Mouse (Mus musculus): ENCODE measurements around the gene Lclat1. TPM values are rescaled to one million over a fixed set of nuclear protein-coding genes. Genes with fewer than 3 reads are reported as not detected.

Lclat1 gene
- polyA plus RNA-seq, 1 experiment from 2014 or later, result 20.5 TPM

DNA sequence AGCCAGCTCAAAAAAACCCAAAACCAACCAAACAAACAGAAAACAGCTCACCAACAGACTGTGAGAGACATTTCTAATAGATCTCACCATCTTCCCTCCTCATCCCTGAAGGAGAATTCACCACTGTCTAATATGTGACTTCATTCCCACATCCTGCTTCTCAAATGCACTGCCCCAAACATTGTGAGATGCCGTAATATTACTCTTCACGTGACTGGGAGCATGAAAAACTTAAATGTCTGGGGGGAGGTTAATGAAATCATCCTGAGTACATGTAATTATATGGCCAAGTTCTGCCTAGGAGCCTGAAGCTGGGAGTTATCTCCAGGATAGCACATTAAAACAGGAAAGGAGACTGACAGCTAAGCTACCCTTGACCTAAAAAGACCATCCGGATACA is 138.3 kb downstream of the Lclat1 start:
- Histone ChIP-seq H3K4me3 (ENCODE audit: low read length) (no peak overlapping the region), H3K36me3 (ENCODE audit: control insufficient read depth, insufficient read depth, low read length) (no peaks in the 10 kb centered on the region; the same call in 1 of the 2 replicates), H3K9ac (ENCODE audit: low read length) (no peak overlapping the region), H3K4me1 (replicated peaks; ENCODE audit: control insufficient read depth, insufficient read depth, low read length) (no peaks in the 10 kb centered on the region; the same call in 1 of the 2 replicates), H3K4me2 (ENCODE audit: low read depth, low read length) (no peak overlapping the region), H3K9me3 (ENCODE audit: control insufficient read depth, low read length) (no peaks in the 10 kb centered on the region), H3K27ac (ENCODE audit: low read length) (no peak overlapping the region), H3K27me3 (ENCODE audit: control insufficient read depth, insufficient read depth, low read depth, low read length) (no peaks in the 10 kb centered on the region)
- no peak for ATAC-seq (ENCODE audit: low read depth)
- 60% methylated on average over 3 of the region's 3 CpGs for WGBS

DNA sequence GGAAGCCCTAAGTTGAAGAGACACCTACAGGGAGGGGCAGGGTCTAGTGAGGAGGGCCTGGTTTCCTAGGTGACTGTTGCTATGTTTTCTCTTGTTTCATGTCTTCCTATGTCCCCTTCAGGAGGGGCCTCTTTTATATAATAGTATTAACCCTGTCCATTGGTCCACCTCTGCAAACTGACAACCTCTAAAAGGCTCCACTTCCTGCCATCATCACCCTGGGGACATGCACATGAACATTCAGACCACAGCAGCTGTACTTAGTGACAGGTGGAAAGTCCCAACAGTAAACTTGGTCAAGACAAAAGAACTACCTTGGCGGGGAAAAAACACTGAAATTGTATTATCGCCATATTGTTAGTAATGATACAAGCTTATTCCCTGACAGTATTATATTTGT is 139.1 kb downstream of the Lclat1 start:
- H3K4me2 ChIP-seq (ENCODE audit: low read depth, low read length), result no peak overlapping the region
- H3K4me3 ChIP-seq (ENCODE audit: low read length), result no peak overlapping the region
- H3K4me1 ChIP-seq (replicated peaks; ENCODE audit: control insufficient read depth, insufficient read depth, low read length), result peaks cover 4% of the 10 kb centered on the region
- no peak for ATAC-seq (ENCODE audit: low read depth)
- H3K36me3 ChIP-seq (ENCODE audit: control insufficient read depth, insufficient read depth, low read length), result no peaks in the 10 kb centered on the region; the same call in 1 of the 2 replicates
- whole genome bisulfite sequencing, result 93% methylated on average over 2 of the region's 2 CpGs
- H3K27ac ChIP-seq (ENCODE audit: low read length), result no peak overlapping the region
- no peak overlapping the region for H3K9ac ChIP-seq (ENCODE audit: low read length)
- H3K27me3 ChIP-seq (ENCODE audit: control insufficient read depth, insufficient read depth, low read depth, low read length), result no peaks in the 10 kb centered on the region
- no peaks in the 10 kb centered on the region for H3K9me3 ChIP-seq (ENCODE audit: control insufficient read depth, low read length)

- ATAC-seq (ENCODE audit: low read depth), result no peak
- 89% methylated on average over 14 of the region's 14 CpGs for WGBS
- Histone ChIP-seq H3K27ac (ENCODE audit: low read length) (no peak overlapping the region), H3K27me3 (ENCODE audit: control insufficient read depth, insufficient read depth, low read depth, low read length) (no peaks in the 10 kb centered on the region), H3K4me1 (replicated peaks; ENCODE audit: control insufficient read depth, insufficient read depth, low read length) (peaks cover 6% of the 10 kb centered on the region), H3K4me3 (ENCODE audit: low read length) (no peak overlapping the region), H3K9ac (ENCODE audit: low read length) (no peak overlapping the region), H3K4me2 (ENCODE audit: low read depth, low read length) (no peak overlapping the region), H3K9me3 (ENCODE audit: control insufficient read depth, low read length) (no peaks in the 10 kb centered on the region), H3K36me3 (ENCODE audit: control insufficient read depth, insufficient read depth, low read length) (no peaks in the 10 kb centered on the region)
These were observed 140.0 kb downstream of the Lclat1 start for GRCm38 (mm10) chr17:73247758-73248157.

- peaks cover 7% of the 10 kb centered on the region for H3K4me1 ChIP-seq (replicated peaks; ENCODE audit: control insufficient read depth, insufficient read depth, low read length)
- H3K9me3 ChIP-seq (ENCODE audit: control insufficient read depth, low read length), result no peaks in the 10 kb centered on the region
- H3K36me3 ChIP-seq (ENCODE audit: control insufficient read depth, insufficient read depth, low read length), result no peaks in the 10 kb centered on the region
- H3K4me3 ChIP-seq (ENCODE audit: low read length), result no peak overlapping the region
- ATAC-seq (ENCODE audit: low read depth), result no peak
- no peak overlapping the region for H3K4me2 ChIP-seq (ENCODE audit: low read depth, low read length)
- H3K9ac ChIP-seq (ENCODE audit: low read length), result no peak overlapping the region
- no peaks in the 10 kb centered on the region for H3K27me3 ChIP-seq (ENCODE audit: control insufficient read depth, insufficient read depth, low read depth, low read length)
- no peak overlapping the region for H3K27ac ChIP-seq (ENCODE audit: low read length)
- 95% methylated on average over 3 of the region's 3 CpGs for WGBS
These were observed 142.8 kb downstream of the Lclat1 start for GRCm38 (mm10) chr17:73250488-73251141.

- no peak overlapping the region for H3K4me2 ChIP-seq (ENCODE audit: low read depth, low read length)
- ATAC-seq (ENCODE audit: low read depth), result peak; percentile 39; the same call in 1 of the 2 replicates
- WGBS, result 58% methylated on average over 8 of the region's 8 CpGs
- H3K36me3 ChIP-seq (ENCODE audit: control insufficient read depth, insufficient read depth, low read length), result no peaks in the 10 kb centered on the region
- H3K9ac ChIP-seq (ENCODE audit: low read length), result no peak overlapping the region
- peaks cover 7% of the 10 kb centered on the region for H3K4me1 ChIP-seq (replicated peaks; ENCODE audit: control insufficient read depth, insufficient read depth, low read length)
- H3K9me3 ChIP-seq (ENCODE audit: control insufficient read depth, low read length), result no peaks in the 10 kb centered on the region
- no peak overlapping the region for H3K4me3 ChIP-seq (ENCODE audit: low read length)
- H3K27me3 ChIP-seq (ENCODE audit: control insufficient read depth, insufficient read depth, low read depth, low read length), result no peaks in the 10 kb centered on the region
- H3K27ac ChIP-seq (ENCODE audit: low read length), result peak overlapping the region; percentile 57; the same call in 1 of the 2 replicates
These were observed 143.3 kb downstream of the Lclat1 start for GRCm38 (mm10) chr17:73251142-73251502.

GRCm38 (mm10) chr17:73251812-73252608 is 144.2 kb downstream of the Lclat1 start:
- WGBS, result 46% methylated on average over 11 of the region's 11 CpGs
- Histone ChIP-seq H3K27me3 (ENCODE audit: control insufficient read depth, insufficient read depth, low read depth, low read length) (no peaks in the 10 kb centered on the region), H3K9me3 (ENCODE audit: control insufficient read depth, low read length) (no peaks in the 10 kb centered on the region), H3K4me3 (ENCODE audit: low read length) (no peak overlapping the region), H3K4me1 (replicated peaks; ENCODE audit: control insufficient read depth, insufficient read depth, low read length) (peaks cover 7% of the 10 kb centered on the region), H3K4me2 (ENCODE audit: low read depth, low read length) (no peak overlapping the region), H3K9ac (ENCODE audit: low read length) (no peak overlapping the region), H3K27ac (ENCODE audit: low read length) (peak overlapping the region; percentile 57), H3K36me3 (ENCODE audit: control insufficient read depth, insufficient read depth, low read length) (no peaks in the 10 kb centered on the region)
- ATAC-seq (ENCODE audit: low read depth), result peak; percentile 74

DNA sequence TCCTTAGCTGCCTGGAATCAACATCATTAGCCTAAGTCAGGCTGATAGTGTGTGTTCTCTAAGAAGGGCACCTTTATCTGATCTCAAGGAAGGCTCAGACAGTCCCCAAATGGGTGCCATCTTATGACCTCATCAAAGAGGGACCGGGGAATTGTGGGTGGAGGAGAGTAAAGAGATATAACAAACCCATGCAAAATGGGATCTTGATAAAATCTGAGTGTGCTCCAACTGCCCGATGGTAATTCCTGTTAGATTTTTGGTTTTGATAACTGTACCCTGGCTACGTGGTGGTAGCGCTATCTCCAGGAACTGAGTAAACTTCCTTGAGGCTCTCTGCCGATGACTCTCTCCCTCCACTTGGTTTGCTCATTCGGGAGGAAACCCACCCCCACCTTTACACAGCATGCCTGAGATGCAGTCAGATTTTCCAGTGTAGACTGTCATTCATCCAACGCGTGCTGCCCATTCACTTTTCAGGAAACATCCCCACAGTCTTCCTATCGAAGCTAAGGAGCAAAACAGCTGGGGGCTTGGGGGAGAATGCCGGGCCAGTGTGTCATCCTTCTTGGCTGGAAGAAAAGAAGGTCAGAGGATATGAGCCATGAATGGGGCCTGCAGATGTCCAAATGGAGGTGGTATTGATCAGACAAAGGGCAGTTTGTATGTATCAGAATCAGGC is 145.6 kb downstream of the Lclat1 start:
- no peak for ATAC-seq (ENCODE audit: low read depth)
- no peak overlapping the region for H3K4me2 ChIP-seq (ENCODE audit: low read depth, low read length)
- WGBS, result 63% methylated on average over 10 of the region's 10 CpGs
- H3K9ac ChIP-seq (ENCODE audit: low read length), result no peak overlapping the region
- no peak overlapping the region for H3K4me3 ChIP-seq (ENCODE audit: low read length)
- H3K27me3 ChIP-seq (ENCODE audit: control insufficient read depth, insufficient read depth, low read depth, low read length), result no peaks in the 10 kb centered on the region
- peaks cover 7% of the 10 kb centered on the region for H3K4me1 ChIP-seq (replicated peaks; ENCODE audit: control insufficient read depth, insufficient read depth, low read length)
- no peaks in the 10 kb centered on the region for H3K9me3 ChIP-seq (ENCODE audit: control insufficient read depth, low read length)
- no peaks in the 10 kb centered on the region for H3K36me3 ChIP-seq (ENCODE audit: control insufficient read depth, insufficient read depth, low read length)
- no peak overlapping the region for H3K27ac ChIP-seq (ENCODE audit: low read length)

DNA sequence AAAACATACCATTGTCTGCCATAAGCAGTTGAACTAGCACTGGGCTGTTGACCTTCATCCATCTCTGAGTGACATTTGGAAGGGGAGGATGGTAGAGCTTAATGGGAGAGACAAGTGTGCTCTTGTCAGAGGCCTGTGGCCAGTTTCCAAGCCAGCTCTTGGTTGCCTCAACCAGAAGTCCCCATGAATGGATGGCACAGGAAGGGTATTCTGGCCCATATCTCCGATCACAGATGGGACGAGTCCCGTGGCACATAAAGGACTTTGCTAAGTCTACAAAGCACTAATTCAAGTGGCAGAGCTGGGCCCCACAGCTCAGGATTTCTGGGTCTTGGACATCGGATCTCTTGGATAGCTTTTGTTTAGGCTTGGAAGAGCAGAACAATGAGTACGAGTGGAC is 148.0 kb downstream of the Lclat1 start:
- no peak overlapping the region for H3K4me2 ChIP-seq (ENCODE audit: low read depth, low read length)
- 89% methylated on average over 5 of the region's 5 CpGs for WGBS
- no peak for ATAC-seq (ENCODE audit: low read depth)
- H3K4me1 ChIP-seq (replicated peaks; ENCODE audit: control insufficient read depth, insufficient read depth, low read length), result peaks cover 7% of the 10 kb centered on the region
- H3K27me3 ChIP-seq (ENCODE audit: control insufficient read depth, insufficient read depth, low read depth, low read length), result no peaks in the 10 kb centered on the region
- no peak overlapping the region for H3K4me3 ChIP-seq (ENCODE audit: low read length)
- H3K27ac ChIP-seq (ENCODE audit: low read length), result no peak overlapping the region
- H3K9ac ChIP-seq (ENCODE audit: low read length), result no peak overlapping the region
- no peaks in the 10 kb centered on the region for H3K36me3 ChIP-seq (ENCODE audit: control insufficient read depth, insufficient read depth, low read length)
- H3K9me3 ChIP-seq (ENCODE audit: control insufficient read depth, low read length), result no peaks in the 10 kb centered on the region

- Histone ChIP-seq H3K27ac (ENCODE audit: low read length) (no peak overlapping the region), H3K9me3 (ENCODE audit: control insufficient read depth, low read length) (no peaks in the 10 kb centered on the region), H3K4me3 (ENCODE audit: low read length) (no peak overlapping the region), H3K36me3 (ENCODE audit: control insufficient read depth, insufficient read depth, low read length) (no peaks in the 10 kb centered on the region), H3K4me2 (ENCODE audit: low read depth, low read length) (no peak overlapping the region), H3K27me3 (ENCODE audit: control insufficient read depth, insufficient read depth, low read depth, low read length) (no peaks in the 10 kb centered on the region), H3K4me1 (replicated peaks; ENCODE audit: control insufficient read depth, insufficient read depth, low read length) (no peaks in the 10 kb centered on the region), H3K9ac (ENCODE audit: low read length) (no peak overlapping the region)
- 30% methylated on average over 12 of the region's 12 CpGs for WGBS
- no peak for ATAC-seq (ENCODE audit: low read depth)
These were observed 150.8 kb downstream of the Lclat1 start for GRCm38 (mm10) chr17:73258620-73259019.
